Mouse (Mus musculus) adrenal gland, postnatal 10 days (tissue): ENCODE data around the gene Gm10570. TPM values are rescaled to one million over a fixed set of nuclear protein-coding genes. Genes with fewer than 3 reads are reported as not detected.
A peak's percentile ranks its signal among the peaks of the same experiment; 100 is the strongest.

Source experiments
- DNase-seq: peaks from one replicate; pipeline ENCODE4 v3.0.0; 2021; ENCODE audit warnings: mixed read lengths
- total RNA-seq, 2 experiments: library from RNA; stranded (reverse); gene quantifications; 2 replicates each; pipeline ENCODE4 v1.2.3; 2021

Gm10570 gene
- total RNA-seq, 2 experiments from 2014 or later, result 1.3 TPM; not detected in 1

- peak; percentile 29 for DNase-seq
Measured at GRCm38 (mm10) chr4:130270089-130270488, 38.4 kb downstream of the Gm10570 start.

GRCm38 (mm10) chr4:130268736-130269135 is 39.7 kb downstream of the Gm10570 start:
- no peak for DNase-seq

- DNase-seq, result peak; percentile 19
Measured at GRCm38 (mm10) chr4:130267069-130267468, 41.4 kb downstream of the Gm10570 start.

- DNase-seq, result no peak
Measured at GRCm38 (mm10) chr4:130266601-130267000, 41.9 kb downstream of the Gm10570 start.

GRCm38 (mm10) chr4:130264698-130265349 is 43.6 kb downstream of the Gm10570 start:
- peak; percentile 84 for DNase-seq

GRCm38 (mm10) chr4:130264131-130264530 is 44.3 kb downstream of the Gm10570 start:
- DNase-seq, result no peak

- DNase-seq, result no peak
Measured at GRCm38 (mm10) chr4:130260406-130260805, 48.1 kb downstream of the Gm10570 start.

Other genes with a start within 250 kb of the Gm10570 start
- 10 to 100 TPM; 51.4 to 54.6 TPM for gene Pef1, start 206.1 kb downstream of the Gm10570 start, total RNA-seq
- 1 to 10 TPM in 1 of 2 experiments, under 1 TPM in 1; 0.78 to 1.7 TPM for gene Hcrtr1, start 169.3 kb downstream of the Gm10570 start, total RNA-seq
- gene Tinagl1, start 133.6 kb downstream of the Gm10570 start, total RNA-seq, result 100 to 1,000 TPM in 1 of 2 experiments, 10 to 100 TPM in 1; 69.2 to 114 TPM
- gene Gm853, start 86.3 kb downstream of the Gm10570 start, total RNA-seq, result not detected
- gene Serinc2, start 29.5 kb downstream of the Gm10570 start, total RNA-seq, result 1 to 10 TPM; 2.9 to 5.1 TPM
- gene Fabp3, start 79 bp downstream of the Gm10570 start, total RNA-seq, result 100 to 1,000 TPM; 110 to 422 TPM
- 10 to 100 TPM; 35.5 to 38.7 TPM for gene Zcchc17, start 51.3 kb upstream of the Gm10570 start, total RNA-seq
- gene Snrnp40, start 51.5 kb upstream of the Gm10570 start, total RNA-seq, result 10 to 100 TPM; 35.3 to 39.0 TPM